Mouse (Mus musculus): ENCODE data around the gene Cyp2ab1.

The Cyp2ab1 gene

DNA sequence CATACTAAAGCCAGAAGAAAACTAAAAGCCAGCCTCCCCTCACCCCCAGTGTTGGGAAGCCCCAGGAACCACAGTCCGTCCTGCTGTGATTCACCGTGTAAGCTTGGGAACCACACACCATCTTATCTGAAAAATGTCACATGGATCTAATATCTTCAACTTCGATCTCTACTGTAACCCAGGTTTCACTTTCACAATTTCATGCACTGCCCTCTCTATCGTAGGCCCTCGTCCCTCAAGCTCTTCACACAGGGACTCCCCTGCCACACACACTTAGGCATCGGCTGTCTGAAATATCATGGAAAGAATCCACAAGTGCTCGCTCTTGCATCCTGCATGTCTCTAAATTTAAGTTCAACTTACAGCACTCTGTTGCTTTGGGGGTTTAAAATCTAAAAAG lies 60.1 kb downstream of the Cyp2ab1 start:
- DNase-seq, result no peak

All from cerebellum, postnatal 36 days (tissue).